In genomic region chr9:58473211-58473815, GRCm38 (mm10) we compare ENCODE assay signal across 23 mouse cellular contexts. TPM values are rescaled to one million over a fixed set of nuclear protein-coding genes. Genes with fewer than 3 reads are reported as not detected.
DNase-seq lines count a peak whose midpoint lies in the region; TF ChIP-seq lines count a peak whose summit lies in the region.
"Had no signal": no experiment of that assay in that cellular context is flagged by ENCODE, and none has a peak within 500 bp of the region (broad histone marks: within the 10 kb centered on the region; RNA-seq: fewer than 3 reads in every experiment).

No protein-coding gene starts in this region.

- no peaks in the 10 kb centered on the region for H3K27me3 ChIP-seq in myocyte (ENCODE audit: control insufficient read depth, insufficient read depth, insufficient read length)
- H3K27me3 ChIP-seq: forebrain, embryonic 12.5 days; hindbrain, embryonic 15.5 days had no signal

- no peak overlapping the region for H3K4me2 ChIP-seq in myocyte (ENCODE audit: low read depth)
- H3K4me2 ChIP-seq: embryonic facial prominence, embryonic 12.5 days; forebrain, embryonic 12.5 days; hindbrain, embryonic 15.5 days; liver, embryonic 15.5 days; midbrain, embryonic 12.5 days had no signal

- H3K4me3 ChIP-seq in myocyte: no peak overlapping the region
- H3K4me3 ChIP-seq: embryonic facial prominence, embryonic 12.5 days; forebrain, embryonic 12.5 days; hindbrain, embryonic 15.5 days; left cerebral cortex, adult 2 months; liver, embryonic 15.5 days; midbrain, embryonic 12.5 days had no signal

- H3ac ChIP-seq in myocyte (ENCODE audit: control insufficient read depth, insufficient read length): no peak overlapping the region

- DNase-seq in gastrocnemius, adult 18-20 months (ENCODE audit: low spot score): peak; percentile 43
- DNase-seq in gastrocnemius, postnatal 14 days: no peak
- peak; percentile 26 to 40 for DNase-seq in lung, adult 18-20 months
- DNase-seq in lung, postnatal 14 days: no peak
- peak; percentile 77 for DNase-seq in NIH3T3 (ENCODE audit: low read depth)
- DNase-seq in ovary, postnatal 14 days (ENCODE audit: low spot score): no peak
- DNase-seq: cerebellum, adult 18-20 months; cerebellum, postnatal 25 days; gastrocnemius, postnatal 25 days; kidney, adult 2 months; layer of hippocampus, adult 9-11 months; right cerebral cortex, postnatal 14 days; spleen, adult 18-20 months; thymus, postnatal 25 days had no signal

- TF ChIP-seq POLR2A in myocyte (IDR thresholded peaks at IDR 0.05; ENCODE audit: insufficient read length, low read depth): no peak

- intact Hi-C loops in gastrocnemius, postnatal 14 days (cut with DNase I; ENCODE audit: low total_unique reads): no loop called here

- H3K79me2 ChIP-seq in myocyte (ENCODE audit: control insufficient read depth, insufficient read depth): no peaks in the 10 kb centered on the region

- no peaks in the 10 kb centered on the region for H3K36me3 ChIP-seq in myocyte (ENCODE audit: control insufficient read depth, insufficient read depth)
- H3K36me3 ChIP-seq: embryonic facial prominence, embryonic 12.5 days; forebrain, embryonic 12.5 days; hindbrain, embryonic 15.5 days; liver, embryonic 15.5 days; midbrain, embryonic 12.5 days had no signal

TF ChIP-seq in myocyte, 11 proteins besides CTCF, POLR2A, EP300 and RAD21:
- TF ChIP-seq CEBPB (IDR thresholded peaks at IDR 0.05; ENCODE audit: insufficient read depth, poor library complexity, severe bottlenecking) (0 out of 2 replicates have a peak, but pooled peaks have one; percentile 44), MYOG (IDR thresholded peaks at IDR 0.05; ENCODE audit: control insufficient read depth in 1 of 3, insufficient read depth in 1 of 3, insufficient read length in 2 of 3, low read depth in 2 of 3) (no peak)

RNA-seq across cellular contexts. Expression of gene Insyn1, which starts 15.1 kb away (rescaled TPM):
- 10 to 100 TPM; 24.5 to 31.0 TPM for total RNA-seq in gastrocnemius, adult 18-20 months (2021)
- 1 to 10 TPM; 6.4 to 7.1 TPM for total RNA-seq in gastrocnemius, postnatal 14 days (2021)
- 40.5 TPM for polyA plus RNA-seq in myocyte (2012; fragmentation: generic; extraction: Trizol)
- total RNA-seq: megakaryocyte progenitor cell, adult 5-6 weeks; monocyte, adult 5-6 weeks had no signal
- polyA plus RNA-seq: liver, embryonic 15.5 days had no signal

Comparison
In these comparisons a context has a peak if more than half of its experiments do, and no peak if none do; other contexts are left out.
1. DNase-seq: peak in gastrocnemius, adult 18-20 months (single experiment), lung, adult 18-20 months (2 of 2) and NIH3T3 (single experiment); none in gastrocnemius, postnatal 14 days (single experiment), lung, postnatal 14 days (single experiment) and ovary, postnatal 14 days (single experiment).